ENCODE assay signal across 8 mouse cellular contexts in genomic region chr7:28371514-28371989, GRCm38 (mm10). TPM values are rescaled to one million over a fixed set of nuclear protein-coding genes. Genes with fewer than 3 reads are reported as not detected.
DNase-seq lines count a peak whose midpoint lies in the region; ATAC-seq lines count a peak whose summit lies in the region.

No protein-coding gene starts in this region.

- DNase-seq in Muller cell, postnatal 12 days (ENCODE audit: inconsistent ontology term), result peak; percentile 73
- peak; percentile 71 for DNase-seq in embryonic facial prominence, embryonic 11.5 days (ENCODE audit: low spot score)
- DNase-seq in kidney, postnatal 10 days, result peak; percentile 89
- DNase-seq in lung, postnatal 4 days, result peak; percentile 83 to 87
- DNase-seq in spleen, postnatal 36 days (ENCODE audit: low spot score in 2 of 2), result peak; percentile 73 to 77
- no peak for DNase-seq in layer of hippocampus, postnatal 14 days (ENCODE audit: low spot score in 2 of 2)
- no peak for DNase-seq in right cerebral cortex, postnatal 25 days

- H3K27ac ChIP-seq in embryonic facial prominence, embryonic 11.5 days (replicated peaks; ENCODE audit: low read depth, low read length), result peak overlapping the region; percentile 93
- H3K27ac ChIP-seq in heart, embryonic 14.5 days (replicated peaks in 1 of 2; ENCODE audit: control insufficient read depth in 1 of 2, insufficient read depth in 1 of 2, low read depth in 2 of 2, low read length in 2 of 2), result peak overlapping the region; percentile 86 to 89

- H3K9me3 ChIP-seq in embryonic facial prominence, embryonic 11.5 days (replicated peaks; ENCODE audit: control insufficient read depth, low read length), result no peaks in the 10 kb centered on the region
- H3K9me3 ChIP-seq in heart, embryonic 14.5 days (ENCODE audit: control insufficient read depth, low read length), result no peaks in the 10 kb centered on the region

- peak overlapping the region; percentile 96 for H3K9ac ChIP-seq in embryonic facial prominence, embryonic 11.5 days (replicated peaks; ENCODE audit: low read length)
- H3K9ac ChIP-seq in heart, embryonic 14.5 days (ENCODE audit: low read length), result peak overlapping the region; percentile 93

- H3K36me3 ChIP-seq in embryonic facial prominence, embryonic 11.5 days (replicated peaks; ENCODE audit: control insufficient read depth, insufficient read depth, low read depth, low read length), result peaks cover 12% of the 10 kb centered on the region
- H3K36me3 ChIP-seq in heart, embryonic 14.5 days (ENCODE audit: control insufficient read depth, insufficient read depth, low read length), result peaks cover 36% of the 10 kb centered on the region

- peaks cover 4% of the 10 kb centered on the region for H3K4me1 ChIP-seq in embryonic facial prominence, embryonic 11.5 days (ENCODE audit: control insufficient read depth, insufficient read depth, low read length)
- peaks cover 21 to 27% of the 10 kb centered on the region in 2 experiments for H3K4me1 ChIP-seq in heart, embryonic 14.5 days (ENCODE audit: control insufficient read depth in 2 of 2, insufficient read depth in 2 of 2, low read length in 2 of 2)

- ATAC-seq in embryonic facial prominence, embryonic 11.5 days (replicated peaks; ENCODE audit: insufficient number of reproducible peaks, low FRiP score, low TSS enrichment, low read depth), result peak; percentile 4; the same call in 1 of the 2 replicates
- ATAC-seq in heart, embryonic 14.5 days (ENCODE audit: insufficient number of reproducible peaks, insufficient read depth, low FRiP score, low read depth), result 0 out of 2 replicates have a peak, but pooled peaks have one; percentile 1

- WGBS in embryonic facial prominence, embryonic 11.5 days, result 0% methylated on average over 39 of the region's 43 CpGs
- under 1% methylated on average over 36 of the region's 43 CpGs for WGBS in heart, embryonic 14.5 days

- peak overlapping the region; percentile 89 for H3K4me3 ChIP-seq in embryonic facial prominence, embryonic 11.5 days (ENCODE audit: low read depth, low read length)
- peak overlapping the region; percentile 73 to 77 for H3K4me3 ChIP-seq in heart, embryonic 14.5 days (ENCODE audit: control insufficient read depth in 1 of 2, insufficient read depth in 1 of 2, low read depth in 1 of 2, low read length in 2 of 2)

- no peaks in the 10 kb centered on the region for H3K27me3 ChIP-seq in embryonic facial prominence, embryonic 11.5 days (ENCODE audit: control insufficient read depth, insufficient read depth, low read length)
- H3K27me3 ChIP-seq in heart, embryonic 14.5 days (ENCODE audit: control insufficient read depth, insufficient read depth, low read length), result no peaks in the 10 kb centered on the region

- peak overlapping the region; percentile 82 for H3K4me2 ChIP-seq in embryonic facial prominence, embryonic 11.5 days (ENCODE audit: low read depth, low read length)
- peak overlapping the region; percentile 95 for H3K4me2 ChIP-seq in heart, embryonic 14.5 days (ENCODE audit: low read length)

RNA-seq across cellular contexts. Expression of gene Plekhg2, which starts 0.8 kb away (rescaled TPM):
- polyA plus RNA-seq in embryonic facial prominence, embryonic 11.5 days (2014; fragmentation: Nextera tagmentation; extraction: Ambion mirVana), result 38.8 and 50.0 TPM in 2 replicates
- 32.9 and 35.6 TPM in 2 replicates for polyA plus RNA-seq in heart, embryonic 14.5 days (2014; fragmentation: Nextera tagmentation; extraction: Ambion mirVana)
- total RNA-seq in layer of hippocampus, postnatal 14 days (2021), result 10 to 100 TPM; 11.6 to 12.3 TPM

RNA-seq across cellular contexts. Expression of gene Zfp36, which starts 8.5 kb away (rescaled TPM):
- 4.7 and 5.5 TPM in 2 replicates for polyA plus RNA-seq in embryonic facial prominence, embryonic 11.5 days (2014; fragmentation: Nextera tagmentation; extraction: Ambion mirVana)
- 10.1 and 12.2 TPM in 2 replicates for polyA plus RNA-seq in heart, embryonic 14.5 days (2014; fragmentation: Nextera tagmentation; extraction: Ambion mirVana)
- total RNA-seq in layer of hippocampus, postnatal 14 days (2021), result 1 to 10 TPM; 3.6 to 3.9 TPM

RNA-seq across cellular contexts. Expression of gene Med29, which starts 21.0 kb away (rescaled TPM):
- polyA plus RNA-seq in embryonic facial prominence, embryonic 11.5 days (2014; fragmentation: Nextera tagmentation; extraction: Ambion mirVana), result 50.1 and 50.6 TPM in 2 replicates
- 50.9 and 57.7 TPM in 2 replicates for polyA plus RNA-seq in heart, embryonic 14.5 days (2014; fragmentation: Nextera tagmentation; extraction: Ambion mirVana)
- 10 to 100 TPM; 19.3 to 20.1 TPM for total RNA-seq in layer of hippocampus, postnatal 14 days (2021)

RNA-seq across cellular contexts. Expression of gene Rps16, which starts 21.1 kb away (rescaled TPM):
- 988 and 991 TPM in 2 replicates for polyA plus RNA-seq in embryonic facial prominence, embryonic 11.5 days (2014; fragmentation: Nextera tagmentation; extraction: Ambion mirVana)
- polyA plus RNA-seq in heart, embryonic 14.5 days (2014; fragmentation: Nextera tagmentation; extraction: Ambion mirVana), result 731 and 789 TPM in 2 replicates
- total RNA-seq in layer of hippocampus, postnatal 14 days (2021), result 100 to 1,000 TPM; 464 to 499 TPM

RNA-seq across cellular contexts. Expression of gene Paf1, which starts 21.2 kb away (rescaled TPM):
- 80.0 and 81.4 TPM in 2 replicates for polyA plus RNA-seq in embryonic facial prominence, embryonic 11.5 days (2014; fragmentation: Nextera tagmentation; extraction: Ambion mirVana)
- 61.9 and 62.5 TPM in 2 replicates for polyA plus RNA-seq in heart, embryonic 14.5 days (2014; fragmentation: Nextera tagmentation; extraction: Ambion mirVana)
- total RNA-seq in layer of hippocampus, postnatal 14 days (2021), result 10 to 100 TPM; 73.5 to 74.2 TPM

Comparison
In these comparisons a context has a peak if more than half of its experiments do, and no peak if none do; other contexts are left out.
1. DNase-seq: peak in Muller cell, postnatal 12 days (single experiment), embryonic facial prominence, embryonic 11.5 days (single experiment), kidney, postnatal 10 days (single experiment), lung, postnatal 4 days (2 of 2) and spleen, postnatal 36 days (2 of 2); none in layer of hippocampus, postnatal 14 days (0 of 2) and right cerebral cortex, postnatal 25 days (single experiment).